ENCODE assay signal across 16 mouse cellular contexts in genomic region chr8:34748521-34748920, GRCm38 (mm10).
"Had no signal": no experiment of that assay in that cellular context is flagged by ENCODE, and none has a peak within 500 bp of the region (broad histone marks: within the 10 kb centered on the region; RNA-seq: fewer than 3 reads in every experiment).

No protein-coding gene starts in this region.

- H3K4me2 ChIP-seq: neural tube, embryonic 13.5 days; neural tube, embryonic 15.5 days; stomach, embryonic 15.5 days had no signal

- H3K27ac ChIP-seq: neural tube, embryonic 13.5 days; neural tube, embryonic 15.5 days; stomach, embryonic 15.5 days; stomach, postnatal 0 days had no signal

- H3K9ac ChIP-seq: neural tube, embryonic 13.5 days; neural tube, embryonic 15.5 days; stomach, embryonic 15.5 days had no signal

- H3K9me3 ChIP-seq: neural tube, embryonic 13.5 days; neural tube, embryonic 15.5 days; stomach, embryonic 15.5 days had no signal

- H3K4me1 ChIP-seq: neural tube, embryonic 15.5 days had no signal

- H3K36me3 ChIP-seq: neural tube, embryonic 13.5 days; neural tube, embryonic 15.5 days; stomach, embryonic 15.5 days had no signal

- H3K4me3 ChIP-seq: neural tube, embryonic 13.5 days; neural tube, embryonic 15.5 days; stomach, embryonic 15.5 days had no signal

- DNase-seq: retina, postnatal 1 day; right cerebral cortex, adult 18-20 months; right cerebral cortex, postnatal 14 days; right cerebral cortex, postnatal 25 days; right cerebral cortex, postnatal 4 days; spleen, adult 18-20 months; thymus, adult 18-20 months; thymus, adult 2 months; thymus, postnatal 14 days; thymus, postnatal 25 days; thymus, postnatal 36 days; thymus, postnatal 4 days had no signal

- H3K27me3 ChIP-seq: neural tube, embryonic 15.5 days; stomach, embryonic 15.5 days had no signal
